Mouse (Mus musculus) CH12.LX (cell line): ENCODE measurements around the gene Bhlha15.

Experiments
- CTCF ChIP-seq, 2 experiments: IDR thresholded peaks in 1 of 2; conservative IDR thresholded peaks in 1 of 2; 2 replicates each; pipeline ENCODE4 v1.5.1; 2011 to 2012; ENCODE audit warnings: low read depth in 2 of 2, low read length in 2 of 2, improper control_type of control experiment in 1 of 2, inconsistent platforms in 1 of 2, mild to moderate bottlenecking in 1 of 2, moderate library complexity in 1 of 2
- GABPA ChIP-seq: IDR thresholded peaks from 2 replicates; pipeline ENCODE4 v1.6.1; 2012; ENCODE audit warnings: low read depth, low read length, improper control_type of control experiment, inconsistent platforms; ENCODE audit not compliant: insufficient replicate concordance
- HCFC1 ChIP-seq: IDR thresholded peaks from 2 replicates; pipeline ENCODE4 v1.6.1; 2012; ENCODE audit warnings: low read depth, mild to moderate bottlenecking, inconsistent platforms, low read length, improper control_type of control experiment
- MAZ ChIP-seq: IDR thresholded peaks from 2 replicates; pipeline ENCODE4 v1.6.1; 2012; ENCODE audit warnings: low read depth, mild to moderate bottlenecking, inconsistent platforms, low read length, improper control_type of control experiment, moderate library complexity
- POLR2A ChIP-seq: IDR thresholded peaks from 2 replicates; pipeline ENCODE4 v1.6.1; 2011; ENCODE audit warnings: low read depth, mild to moderate bottlenecking, improper control_type of control experiment, low read length
- SMC3 ChIP-seq: IDR thresholded peaks from 2 replicates; pipeline ENCODE4 v1.6.1; 2011; ENCODE audit warnings: low read depth, low read length, improper control_type of control experiment
- ZMIZ1 ChIP-seq: IDR thresholded peaks from 2 replicates; pipeline ENCODE4 v1.6.1; 2012; ENCODE audit warnings: low read depth, mild to moderate bottlenecking, inconsistent platforms, low read length, improper control_type of control experiment

- TF ChIP-seq CTCF (conservative IDR thresholded peaks at IDR 0.05 in 1 of 2, IDR thresholded peaks at IDR 0.05 in 1 of 2; ENCODE audit: low read depth in 2 of 2, low read length in 2 of 2) (no peak), GABPA (no peak), HCFC1 (no peak), POLR2A (no peak), SMC3 (no peak), MAZ (no peak), ZMIZ1 (no peak)
These were observed 27.8 kb upstream of the Bhlha15 start for GRCm38 (mm10) chr5:144162080-144162812.
